Mouse (Mus musculus) hindbrain, embryonic 15.5 days (tissue): ENCODE results near the gene Olfr718-ps1. TPM values are rescaled to one million over a fixed set of nuclear protein-coding genes. Genes with fewer than 3 reads are reported as not detected.
"Not testable (repeated sequence)": the region's sequence is repeated elsewhere in the genome, so short reads cannot be mapped to it uniquely, and the experiment has no call there.

Experiments used
- ATAC-seq: fragments of 200-750 bp; cut with Nextera tagmentation; 2 replicates; pipeline ENCODE4 v1.8.0; 2017; ENCODE audit warnings: low read depth, moderate number of reproducible peaks, moderate TSS enrichment; ENCODE audit not compliant: low FRiP score
- H3K27ac ChIP-seq: fragments of 300-500 bp; sonication (generic); replicated peaks from 2 replicates; pipeline ENCODE4 v1.5.1; 2015; ENCODE audit warnings: mild to moderate bottlenecking, inconsistent platforms
- H3K27me3 ChIP-seq: fragments of 300-500 bp; sonication (generic); 2 replicates; pipeline ENCODE4 v1.6.1; 2015; ENCODE audit warnings: control low read depth, inconsistent platforms
- H3K36me3 ChIP-seq: fragments of 300-500 bp; sonication (generic); 2 replicates; pipeline ENCODE4 v1.6.1; 2015; ENCODE audit warnings: control low read depth, inconsistent platforms
- H3K4me1 ChIP-seq: fragments of 300-500 bp; sonication (generic); replicated peaks from 2 replicates; pipeline ENCODE4 v1.6.1; 2015; ENCODE audit warnings: control low read depth, inconsistent platforms
- H3K4me2 ChIP-seq: fragments of 300-500 bp; sonication (generic); 2 replicates; pipeline ENCODE4 v1.6.1; 2015; ENCODE audit warnings: moderate library complexity, mild to moderate bottlenecking, inconsistent platforms
- H3K4me3 ChIP-seq: fragments of 300-500 bp; sonication (generic); 2 replicates; pipeline ENCODE4 v1.5.1; 2015; ENCODE audit warnings: mild to moderate bottlenecking, inconsistent platforms
- H3K9ac ChIP-seq: fragments of 300-500 bp; sonication (generic); 2 replicates; pipeline ENCODE4 v1.6.1; 2015; ENCODE audit warnings: inconsistent platforms
- H3K9me3 ChIP-seq: fragments of 300-500 bp; sonication (generic); 2 replicates; pipeline ENCODE4 v1.6.1; 2016; ENCODE audit warnings: control low read depth, inconsistent platforms
- whole genome bisulfite sequencing: fragments of 180-500 bp; shearing (Covaris S2); methylation state at CpG from one replicate; pipeline ENCODE4 v1.1.7; 2015; 5-methylcytosine and 5-hydroxymethylcytosine counted together
- polyA plus RNA-seq: library from polyadenylated mRNA; unstranded; fragments of >200 nt; fragmentation: Nextera tagmentation; extraction: Ambion mirVana; gene quantifications from 2 replicates; pipeline ENCODE4 v1.2.1, GENCODE M21; 2015

Olfr718-ps1 gene
- polyA plus RNA-seq, 1 experiment from 2014 or later, result 0.04 TPM

DNA sequence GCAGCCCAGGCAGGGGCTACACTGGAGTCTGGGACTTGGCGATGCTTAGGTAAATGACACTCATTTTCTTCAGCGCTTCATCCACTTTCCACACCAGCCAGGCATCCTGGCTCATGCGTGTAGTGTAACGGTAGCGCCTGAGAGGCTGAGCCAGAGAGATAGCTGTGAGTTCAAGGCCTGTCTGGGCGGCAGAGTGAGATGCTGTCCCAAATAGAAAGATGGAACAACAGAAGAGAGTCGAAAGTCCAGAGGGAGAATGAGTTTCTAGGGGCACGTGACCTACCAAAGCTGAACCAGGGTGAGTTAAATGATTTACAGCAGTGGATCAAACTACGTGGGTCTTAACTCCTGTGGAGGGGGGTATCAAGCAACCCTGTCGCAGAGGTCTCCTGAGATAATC is 6.4 kb upstream of the Olfr718-ps1 start:
- no peak overlapping the region for H3K4me3 ChIP-seq
- no peaks in the 10 kb centered on the region for H3K36me3 ChIP-seq
- H3K9ac ChIP-seq, result no peak overlapping the region
- peaks cover 4% of the 10 kb centered on the region; the same call in 1 of the 2 replicates for H3K4me1 ChIP-seq
- 92% methylated on average over 10 of the region's 10 CpGs for WGBS
- H3K9me3 ChIP-seq, result peaks cover 2% of the 10 kb centered on the region; the same call in 1 of the 2 replicates
- H3K27ac ChIP-seq, result no peak overlapping the region
- ATAC-seq, result no peak
- H3K27me3 ChIP-seq, result peaks cover 28% of the 10 kb centered on the region
- H3K4me2 ChIP-seq, result no peak overlapping the region

DNA sequence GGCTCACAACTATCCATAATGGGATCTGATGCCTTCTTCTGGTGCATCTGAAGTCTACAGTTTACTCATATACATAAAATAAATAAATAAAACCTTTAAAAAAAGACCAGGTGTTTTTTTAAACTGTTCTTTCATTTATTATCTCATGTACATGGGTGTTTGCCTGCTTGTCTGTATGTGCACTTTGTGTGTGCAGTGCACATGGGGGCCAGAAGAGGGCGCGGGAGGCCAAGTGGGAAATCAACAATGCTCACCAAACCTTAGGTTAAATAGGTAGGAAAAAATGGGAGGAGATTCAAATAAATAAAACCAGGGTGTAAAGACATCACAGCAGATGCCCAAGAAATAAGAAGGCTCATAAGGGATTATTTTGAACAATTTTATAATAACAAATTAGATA is 2.7 kb upstream of the Olfr718-ps1 start:
- no peak overlapping the region for H3K9ac ChIP-seq
- H3K4me1 ChIP-seq, result no peaks in the 10 kb centered on the region
- H3K4me3 ChIP-seq, result no peak overlapping the region
- H3K9me3 ChIP-seq, result peaks cover 2% of the 10 kb centered on the region; the same call in 1 of the 2 replicates
- no peak for ATAC-seq
- H3K27me3 ChIP-seq, result no peaks in the 10 kb centered on the region
- no peak overlapping the region for H3K4me2 ChIP-seq
- WGBS, result 88% methylated on average over 2 of the region's 2 CpGs
- H3K27ac ChIP-seq, result no peak overlapping the region
- H3K36me3 ChIP-seq, result no peaks in the 10 kb centered on the region

DNA sequence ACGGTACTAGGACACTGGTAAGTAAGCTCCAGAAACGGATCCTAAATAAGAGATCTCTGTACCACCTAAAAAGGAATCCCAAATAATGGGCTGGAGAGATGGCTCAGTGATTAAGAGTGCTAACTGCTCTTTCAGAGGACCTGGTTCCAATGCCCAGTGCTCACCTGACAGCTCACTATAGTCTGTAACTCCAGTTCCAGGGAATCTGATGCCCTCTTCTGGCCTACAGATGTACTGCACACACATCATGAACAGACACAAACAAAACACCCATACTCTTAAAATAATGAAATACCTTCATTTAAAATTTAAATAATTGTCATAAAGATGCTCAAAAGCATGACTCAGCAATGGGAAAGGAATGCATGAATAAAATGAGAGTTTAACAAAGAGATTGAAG is 2.2 kb upstream of the Olfr718-ps1 start:
- no peaks in the 10 kb centered on the region for H3K27me3 ChIP-seq
- H3K4me1 ChIP-seq, result no peaks in the 10 kb centered on the region
- H3K27ac ChIP-seq, result no peak overlapping the region
- ATAC-seq, result no peak
- H3K9me3 ChIP-seq, result peaks cover 2% of the 10 kb centered on the region; the same call in 1 of the 2 replicates
- H3K4me2 ChIP-seq, result no peak overlapping the region
- H3K36me3 ChIP-seq, result no peaks in the 10 kb centered on the region
- H3K9ac ChIP-seq, result no peak overlapping the region
- no peak overlapping the region for H3K4me3 ChIP-seq
- 93% methylated on average over 2 of the region's 2 CpGs for WGBS

DNA sequence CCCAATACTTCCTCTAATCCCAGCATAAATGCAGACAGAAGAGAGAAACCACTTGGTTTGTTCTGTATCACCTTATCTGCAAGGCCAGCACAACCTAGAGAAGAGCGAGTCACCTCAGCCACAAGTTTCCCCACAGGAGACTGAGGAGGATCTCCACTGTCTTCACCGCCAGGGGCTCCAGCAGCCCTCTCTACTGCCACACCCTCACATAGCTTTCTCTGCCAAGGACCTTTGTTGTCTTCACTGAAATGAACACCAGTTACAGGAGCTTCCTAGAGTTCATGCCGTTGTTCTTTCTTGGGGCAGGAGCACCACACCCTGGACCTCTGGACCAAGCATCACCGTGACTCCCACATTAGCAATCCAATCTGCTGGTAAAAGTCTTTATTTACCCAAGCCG is 1.3 kb upstream of the Olfr718-ps1 start:
- no peaks in the 10 kb centered on the region for H3K27me3 ChIP-seq
- H3K9ac ChIP-seq, result no peak overlapping the region
- H3K9me3 ChIP-seq, result peaks cover 2% of the 10 kb centered on the region; the same call in 1 of the 2 replicates
- ATAC-seq, result no peak
- WGBS, result 90% methylated on average over 5 of the region's 5 CpGs
- H3K4me3 ChIP-seq, result no peak overlapping the region
- H3K4me2 ChIP-seq, result no peak overlapping the region
- no peaks in the 10 kb centered on the region for H3K4me1 ChIP-seq
- no peaks in the 10 kb centered on the region for H3K36me3 ChIP-seq
- no peak overlapping the region for H3K27ac ChIP-seq

DNA sequence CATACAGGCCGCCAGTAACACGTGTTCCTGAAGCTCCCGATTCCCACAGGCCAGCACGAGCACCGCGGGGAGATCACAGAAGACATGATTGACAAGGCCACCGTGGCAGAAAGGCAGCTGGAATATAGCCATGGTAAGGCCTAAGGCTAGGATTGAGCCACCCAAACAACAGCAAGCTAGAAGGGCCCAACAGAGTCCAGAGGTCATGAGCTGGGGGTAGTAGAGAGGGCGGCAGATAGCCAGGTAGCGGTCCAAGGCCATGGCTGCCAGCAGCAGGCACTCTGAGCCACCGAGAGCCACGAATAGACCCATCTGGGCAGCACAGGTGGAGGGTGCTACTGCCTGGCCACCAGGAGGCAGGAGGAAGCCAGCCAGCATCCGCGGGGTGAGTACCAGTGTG is 9.8 kb downstream of the Olfr718-ps1 start:
- H3K27me3 ChIP-seq, result no peaks in the 10 kb centered on the region
- H3K4me3 ChIP-seq, result no peak overlapping the region
- H3K9me3 ChIP-seq, result no peaks in the 10 kb centered on the region
- no peak overlapping the region for H3K9ac ChIP-seq
- no peak overlapping the region for H3K27ac ChIP-seq
- H3K4me2 ChIP-seq, result no peak overlapping the region
- ATAC-seq, result no peak
- no peaks in the 10 kb centered on the region for H3K4me1 ChIP-seq
- H3K36me3 ChIP-seq, result no peaks in the 10 kb centered on the region
- WGBS, result 89% methylated on average over 13 of the region's 13 CpGs

DNA sequence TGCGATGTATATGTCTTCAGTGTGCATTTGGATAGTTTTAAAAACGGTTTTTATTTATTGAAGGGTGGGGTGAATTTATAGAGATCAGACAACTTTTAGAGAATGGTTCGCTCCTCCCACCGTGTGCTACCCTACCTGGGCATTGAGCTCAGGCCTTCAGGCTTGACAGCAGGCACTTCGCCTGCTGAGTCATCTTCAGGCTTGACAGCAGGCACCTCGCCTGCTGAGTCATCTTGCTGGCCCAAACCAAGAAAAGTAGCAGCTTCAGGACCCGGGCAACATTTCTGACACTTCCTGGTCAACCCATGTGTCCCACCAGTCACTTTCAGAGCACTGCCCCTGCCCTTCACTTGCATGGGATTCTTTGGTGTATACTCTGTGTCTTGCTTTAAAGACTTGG is 12.3 kb downstream of the Olfr718-ps1 start:
- Histone ChIP-seq H3K27ac (no peak overlapping the region), H3K4me3 (no peak overlapping the region), H3K4me1 (no peaks in the 10 kb centered on the region), H3K36me3 (no peaks in the 10 kb centered on the region), H3K9me3 (no peaks in the 10 kb centered on the region), H3K9ac (no peak overlapping the region), H3K4me2 (no peak overlapping the region), H3K27me3 (no peaks in the 10 kb centered on the region)
- 93% methylated on average over 7 of the region's 7 CpGs for WGBS
- ATAC-seq, result no peak

DNA sequence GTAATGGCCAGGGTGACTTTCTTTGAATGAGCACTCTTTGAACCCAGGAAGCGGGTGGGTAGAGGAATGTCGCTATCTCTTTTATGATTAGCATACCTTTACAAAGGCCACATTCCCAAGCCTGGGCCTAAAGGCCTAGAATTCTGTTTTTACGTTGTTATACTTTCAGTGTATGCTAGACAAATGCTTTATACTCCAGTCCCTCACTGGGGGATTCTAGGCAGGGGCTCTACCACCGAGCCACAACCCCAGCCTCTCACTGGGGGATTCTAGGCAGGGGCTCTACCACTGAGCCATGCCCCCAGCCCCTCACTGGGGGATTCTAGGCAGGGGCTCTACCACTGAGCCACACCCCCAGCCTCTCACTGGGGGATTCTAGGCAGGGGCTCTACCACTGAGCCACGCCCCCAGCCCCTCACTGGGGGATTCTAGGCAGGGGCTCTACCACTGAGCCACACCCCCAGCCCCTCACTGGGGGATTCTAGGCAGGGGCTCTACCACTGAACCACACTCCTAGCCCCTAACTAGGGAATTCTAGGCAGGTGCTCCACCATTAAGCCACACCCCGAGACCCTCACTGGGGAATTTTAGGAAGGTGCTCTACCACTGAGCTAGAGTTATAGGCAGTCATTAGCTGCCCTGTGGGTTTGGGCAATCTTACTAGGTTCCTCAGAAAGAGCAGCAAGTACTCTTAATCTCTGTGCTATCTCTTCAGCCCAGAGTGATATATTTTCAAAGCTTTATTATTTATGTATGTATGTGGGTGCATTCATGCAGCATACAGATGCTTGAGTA is 13.0 kb downstream of the Olfr718-ps1 start:
- not testable (repeated sequence) for H3K36me3 ChIP-seq, H3K9ac ChIP-seq, H3K9me3 ChIP-seq, H3K4me2 ChIP-seq, H3K27ac ChIP-seq, ATAC-seq, H3K4me1 ChIP-seq, H3K27me3 ChIP-seq, H3K4me3 ChIP-seq
- WGBS, result 77% methylated on average over 3 of the region's 6 CpGs

DNA sequence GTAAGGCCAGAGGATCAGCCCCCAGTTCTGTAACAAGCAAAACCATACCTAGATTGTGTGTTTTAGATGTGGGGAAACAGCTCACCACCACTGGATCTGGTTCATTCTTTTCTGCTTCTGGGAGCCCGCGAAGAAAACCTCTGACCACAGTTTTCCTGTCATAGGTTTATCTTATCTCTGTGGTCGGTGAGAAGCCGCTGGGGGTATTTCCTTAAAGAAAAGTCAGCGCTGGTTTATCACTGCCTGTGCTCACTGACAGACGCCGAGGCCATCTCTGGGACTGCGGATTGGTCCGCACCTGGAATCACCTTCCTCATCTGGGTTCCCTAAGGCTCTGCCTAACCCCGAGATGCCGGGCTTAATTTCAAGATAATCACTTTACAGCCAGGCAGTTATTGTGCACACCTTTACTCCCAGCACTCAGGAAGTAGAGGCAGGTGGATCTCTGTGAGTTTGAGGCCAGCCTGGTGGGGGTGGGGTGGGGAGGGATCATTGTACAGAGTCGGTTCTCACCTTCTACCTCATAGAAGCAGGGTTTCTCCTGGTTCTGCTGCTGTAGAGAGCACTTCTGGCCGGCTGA is 14.4 kb downstream of the Olfr718-ps1 start:
- no peaks in the 10 kb centered on the region for H3K4me1 ChIP-seq
- no peak overlapping the region for H3K27ac ChIP-seq
- H3K36me3 ChIP-seq, result no peaks in the 10 kb centered on the region
- no peak for ATAC-seq
- no peaks in the 10 kb centered on the region; the same call in 1 of the 2 replicates for H3K9me3 ChIP-seq
- 77% methylated on average over 13 of the region's 13 CpGs for WGBS
- H3K4me2 ChIP-seq, result no peak overlapping the region
- no peak overlapping the region for H3K4me3 ChIP-seq
- H3K27me3 ChIP-seq, result no peaks in the 10 kb centered on the region
- H3K9ac ChIP-seq, result no peak overlapping the region

DNA sequence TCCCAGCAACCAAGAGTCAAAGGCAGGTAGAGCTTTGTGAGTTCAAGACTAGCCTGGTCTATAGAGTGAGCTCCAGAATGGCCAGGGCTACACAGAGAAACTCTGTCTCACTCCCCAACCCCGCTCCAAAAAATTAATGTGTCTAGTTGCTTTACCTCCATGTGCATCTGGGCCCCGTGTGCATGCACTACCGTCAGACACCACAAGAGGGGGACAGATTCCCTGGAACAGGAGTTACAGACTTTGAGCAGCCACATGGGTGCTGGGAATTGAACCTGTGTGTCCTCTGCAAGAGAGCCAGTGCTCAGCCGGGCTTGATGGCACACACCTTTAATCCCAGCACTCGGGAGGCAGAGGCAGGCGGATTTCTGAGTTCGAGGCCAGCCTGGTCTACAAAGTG is 17.0 kb downstream of the Olfr718-ps1 start:
- 90% methylated on average over 7 of the region's 7 CpGs for WGBS
- no peak for ATAC-seq
- peaks cover 7% of the 10 kb centered on the region for H3K4me1 ChIP-seq
- no peak overlapping the region for H3K9ac ChIP-seq
- H3K36me3 ChIP-seq, result no peaks in the 10 kb centered on the region
- no peaks in the 10 kb centered on the region; the same call in 1 of the 2 replicates for H3K9me3 ChIP-seq
- no peak overlapping the region for H3K4me3 ChIP-seq
- H3K27me3 ChIP-seq, result no peaks in the 10 kb centered on the region
- H3K4me2 ChIP-seq, result no peak overlapping the region
- H3K27ac ChIP-seq, result no peak overlapping the region

DNA sequence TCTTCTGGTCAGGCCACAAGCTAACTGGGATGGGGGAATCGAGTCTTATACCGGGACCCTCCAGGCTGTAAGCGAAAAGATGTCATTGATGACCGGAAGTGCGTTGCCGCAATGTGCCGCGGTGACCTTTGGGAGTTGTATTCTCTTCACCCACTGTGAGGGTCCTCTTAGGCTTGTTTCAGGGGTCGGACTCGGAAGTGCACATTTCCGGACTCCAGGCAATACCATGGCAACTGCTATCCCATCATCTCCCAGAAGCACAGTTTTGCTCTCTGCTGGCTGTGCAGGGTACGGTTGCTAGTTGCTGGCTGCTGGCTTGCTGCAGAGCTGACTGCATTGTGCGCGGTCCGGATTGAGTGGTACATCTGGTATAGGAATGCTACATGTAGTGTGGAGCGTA is 18.3 kb downstream of the Olfr718-ps1 start:
- Histone ChIP-seq H3K9ac (no peak overlapping the region), H3K27me3 (no peaks in the 10 kb centered on the region), H3K4me1 (peaks cover 10% of the 10 kb centered on the region), H3K36me3 (no peaks in the 10 kb centered on the region), H3K4me3 (no peak overlapping the region), H3K4me2 (no peak overlapping the region), H3K27ac (no peak overlapping the region), H3K9me3 (no peaks in the 10 kb centered on the region; the same call in 1 of the 2 replicates)
- WGBS, result 85% methylated on average over 16 of the region's 16 CpGs
- no peak for ATAC-seq

DNA sequence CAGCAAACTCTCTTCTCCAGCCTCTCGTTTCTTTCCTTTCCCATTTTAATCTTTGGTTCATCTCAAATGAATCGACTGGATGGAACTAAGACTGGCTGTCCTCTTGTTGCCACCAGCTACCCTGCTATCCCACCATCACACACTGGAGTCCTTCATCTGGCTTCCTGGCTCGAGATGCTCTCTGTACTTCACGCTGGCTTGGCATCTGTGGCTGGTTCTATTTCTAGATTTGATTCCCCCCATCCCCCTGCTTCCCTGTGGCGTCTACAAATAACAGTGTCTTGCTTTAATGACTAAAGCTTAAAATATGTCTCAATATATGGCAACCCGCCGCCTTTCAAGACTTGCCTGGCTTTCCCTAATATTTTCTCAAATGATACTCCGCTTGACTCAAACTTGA is 19.5 kb downstream of the Olfr718-ps1 start:
- H3K4me2 ChIP-seq, result no peak overlapping the region
- no peak for ATAC-seq
- no peaks in the 10 kb centered on the region for H3K36me3 ChIP-seq
- H3K27me3 ChIP-seq, result no peaks in the 10 kb centered on the region
- no peak overlapping the region for H3K9ac ChIP-seq
- WGBS, result 78% methylated on average over 8 of the region's 8 CpGs
- no peak overlapping the region for H3K4me3 ChIP-seq
- peaks cover 10% of the 10 kb centered on the region for H3K4me1 ChIP-seq
- H3K27ac ChIP-seq, result no peak overlapping the region
- H3K9me3 ChIP-seq, result no peaks in the 10 kb centered on the region; the same call in 1 of the 2 replicates

DNA sequence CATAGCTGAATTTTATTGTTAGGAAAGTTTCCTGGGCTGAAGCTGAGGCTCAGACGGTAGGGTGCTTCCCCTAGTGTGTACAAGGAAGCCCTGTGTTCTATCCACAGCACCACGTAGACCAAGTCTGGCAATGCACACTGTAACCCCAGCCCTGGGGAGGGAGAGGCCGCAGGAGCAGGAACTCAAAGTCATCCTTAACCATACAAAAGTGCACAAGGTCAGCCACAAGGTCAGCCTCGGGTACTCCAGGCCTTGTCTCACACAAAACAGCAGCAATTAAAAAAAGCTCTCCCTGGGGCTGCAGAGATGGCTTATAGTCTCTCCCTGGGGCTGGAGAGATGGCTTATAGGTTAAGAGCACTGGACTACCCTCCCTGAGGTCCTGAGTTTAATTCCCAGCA is 20.5 kb downstream of the Olfr718-ps1 start:
- ATAC-seq, result no peak
- H3K27ac ChIP-seq, result no peak overlapping the region
- 70% methylated on average over 4 of the region's 4 CpGs for WGBS

More for the DNA sequence above, 20.5 kb downstream of the Olfr718-ps1 start:
- H3K9ac ChIP-seq, result no peak overlapping the region
- no peaks in the 10 kb centered on the region for H3K27me3 ChIP-seq
- H3K4me3 ChIP-seq, result no peak overlapping the region
- no peaks in the 10 kb centered on the region; the same call in 1 of the 2 replicates for H3K9me3 ChIP-seq
- no peaks in the 10 kb centered on the region for H3K36me3 ChIP-seq
- no peak overlapping the region for H3K4me2 ChIP-seq
- peaks cover 10% of the 10 kb centered on the region for H3K4me1 ChIP-seq
